Mouse (Mus musculus) heart, adult 8-10 months (tissue): ENCODE data around the gene Cpne6. TPM values are rescaled to one million over a fixed set of nuclear protein-coding genes. Genes with fewer than 3 reads are reported as not detected.

Experiments used
- DNase-seq: peaks from one replicate; pipeline ENCODE4 v3.0.0; 2022; ENCODE audit warnings: low spot score
- total RNA-seq, 4 experiments: library from RNA; stranded (reverse); gene quantifications; 2 replicates each; pipeline ENCODE4 v1.2.4; 2022

Cpne6 gene
- total RNA-seq, 4 experiments from 2014 or later, result 0.12 TPM; not detected in 3

DNA sequence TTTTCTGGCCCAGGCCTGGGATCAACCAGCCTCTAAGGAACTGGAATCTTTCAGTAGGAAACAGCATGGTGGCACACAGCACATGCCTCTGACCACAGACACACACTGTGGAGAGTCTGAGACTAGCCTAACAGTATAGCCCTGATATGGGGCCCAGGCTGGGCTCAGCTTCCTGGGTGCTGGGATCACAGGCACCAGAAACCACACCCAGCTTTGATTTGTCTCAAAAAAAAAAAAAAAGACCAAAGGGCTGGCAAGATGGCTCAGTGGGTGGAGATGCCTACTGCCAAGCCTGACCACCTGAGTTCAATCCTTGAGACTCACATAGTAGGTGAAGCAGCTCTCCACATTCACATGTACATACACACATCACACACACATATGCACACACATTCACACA lies 44.4 kb downstream of the Cpne6 start:
- no peak for DNase-seq

GRCm38 (mm10) chr14:55555788-55556187 lies 45.5 kb downstream of the Cpne6 start:
- no peak for DNase-seq

DNA sequence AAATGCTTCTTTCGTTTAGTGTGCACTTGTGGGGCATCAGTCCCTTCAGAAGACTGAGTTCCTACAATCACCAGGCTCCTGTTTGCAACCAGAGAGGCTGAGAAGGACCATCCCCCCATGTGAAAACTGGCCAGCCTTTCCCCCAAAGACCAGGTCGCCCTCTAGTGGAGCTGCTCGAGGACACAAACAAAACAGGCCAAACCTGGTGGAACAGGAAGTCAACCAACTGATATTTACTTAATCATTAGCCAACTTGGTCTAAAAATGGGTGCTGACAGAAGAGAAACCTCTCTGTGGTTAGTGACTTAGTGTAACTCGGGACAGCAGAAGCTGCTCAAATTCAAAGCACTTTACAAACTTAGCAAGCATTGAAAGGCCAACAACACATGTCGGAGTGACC lies 46.8 kb downstream of the Cpne6 start:
- DNase-seq, result peak; percentile 80

- DNase-seq, result no peak
These were observed 47.3 kb downstream of the Cpne6 start for GRCm38 (mm10) chr14:55557587-55557986.

DNA sequence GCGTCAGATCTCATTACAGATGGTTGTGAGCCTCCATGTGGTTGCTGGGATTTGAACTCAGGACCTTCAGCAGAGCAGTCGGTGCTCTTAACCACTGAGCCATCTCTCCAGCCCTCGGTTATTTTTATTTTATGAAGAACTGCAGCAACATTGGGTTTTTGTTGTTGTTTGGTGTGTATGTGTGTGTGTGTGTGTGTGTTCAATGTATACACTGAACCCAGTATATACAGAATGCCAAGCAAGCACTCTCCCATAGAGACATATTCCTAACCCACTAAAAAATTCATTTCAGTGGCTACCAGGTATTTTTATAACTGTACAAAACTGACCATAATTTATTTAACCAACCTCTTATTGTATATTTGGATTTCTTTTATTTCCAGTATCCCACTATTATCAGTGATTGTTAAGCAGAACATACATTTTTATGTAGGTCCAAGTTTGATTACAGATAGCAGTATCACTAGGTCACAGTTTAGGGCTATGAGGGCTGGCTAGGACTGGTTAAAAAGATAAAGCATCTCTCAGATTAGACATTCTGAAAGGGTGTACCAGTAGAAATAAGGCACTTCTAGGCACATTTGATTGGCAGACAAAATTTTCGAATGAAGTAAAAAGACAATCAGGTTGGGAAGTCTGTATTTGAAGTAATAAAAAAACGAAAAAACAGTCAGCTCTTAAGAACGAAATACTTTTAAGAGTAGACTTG lies 48.6 kb downstream of the Cpne6 start:
- DNase-seq, result no peak

GRCm38 (mm10) chr14:55559799-55560201 lies 49.6 kb downstream of the Cpne6 start, which contains the start of gene Dcaf11:
Gene Dcaf11 (plus strand): TSS chr14:55560006.
- DNase-seq, result peak; percentile 90

- peak; percentile 98 for DNase-seq
These were observed 50.2 kb downstream of the Cpne6 start, which contains the start of gene A730061H03Rik for GRCm38 (mm10) chr14:55560202-55561073. Gene A730061H03Rik (minus strand): TSS chr14:55560406.

DNA sequence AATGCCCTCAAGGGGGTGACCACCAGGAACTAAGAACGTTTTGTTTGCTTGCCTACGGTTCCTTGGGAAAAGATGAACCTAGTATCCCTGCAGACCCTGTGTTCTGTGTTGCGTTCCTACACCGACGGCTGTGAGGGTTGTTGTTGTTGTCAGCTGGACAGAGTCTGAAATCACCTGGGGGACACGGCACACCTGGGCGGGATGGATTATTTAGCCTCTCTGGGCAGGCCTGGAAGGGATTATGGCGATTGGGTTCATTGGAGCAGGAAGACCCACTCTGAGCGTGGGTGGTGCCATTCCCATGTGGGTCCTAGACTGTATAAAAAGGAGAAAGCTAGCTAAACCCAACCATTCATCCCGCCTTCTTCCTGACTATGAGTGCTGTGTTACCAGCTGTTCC lies 51.6 kb downstream of the Cpne6 start:
- DNase-seq, result no peak

GRCm38 (mm10) chr14:55563249-55563648 lies 53.0 kb downstream of the Cpne6 start:
- no peak for DNase-seq

- DNase-seq, result no peak
These were observed 55.5 kb downstream of the Cpne6 start for GRCm38 (mm10) chr14:55565748-55566147.

Other genes starting within 250 kb of the Cpne6 start
- gene Dhrs4, start 31.7 kb upstream of the Cpne6 start, total RNA-seq, result 100 to 1,000 TPM; 132 to 160 (median 146) TPM
- gene Carmil3, start 19.8 kb upstream of the Cpne6 start, total RNA-seq, result 1 to 10 TPM; 2.4 to 3.6 (median 2.4) TPM
- not detected for gene Nrl, start 14.5 kb downstream of the Cpne6 start, total RNA-seq
- 10 to 100 TPM in 2 of 4 experiments, 1 to 10 TPM in 2; 6.6 to 12.5 (median 9.3) TPM for gene Pck2, start 29.8 kb downstream of the Cpne6 start, total RNA-seq
- gene Dcaf11, start 49.6 kb downstream of the Cpne6 start, total RNA-seq, result 100 to 1,000 TPM; 161 to 180 (median 166) TPM
- not detected for gene A730061H03Rik, start 50.0 kb downstream of the Cpne6 start, total RNA-seq
- gene Fitm1, start 65.2 kb downstream of the Cpne6 start, total RNA-seq, result 100 to 1,000 TPM; 165 to 203 (median 175) TPM
- gene Psme1, start 67.7 kb downstream of the Cpne6 start, total RNA-seq, result 100 to 1,000 TPM; 273 to 297 (median 284) TPM
- gene Emc9, start 74.9 kb downstream of the Cpne6 start, total RNA-seq, result 10 to 100 TPM; 65.0 to 75.0 (median 68.2) TPM
- gene Psme2, start 80.7 kb downstream of the Cpne6 start, total RNA-seq, result 100 to 1,000 TPM in 3 of 4 experiments, 10 to 100 TPM in 1; 92.6 to 112 (median 108) TPM
- gene Rnf31, start 81.3 kb downstream of the Cpne6 start, total RNA-seq, result 10 to 100 TPM; 23.9 to 29.1 (median 26.9) TPM
- gene Irf9, start 93.1 kb downstream of the Cpne6 start, total RNA-seq, result 1 to 10 TPM; 7.2 to 8.9 (median 8.4) TPM
- gene Rec8, start 107.6 kb downstream of the Cpne6 start, total RNA-seq, result 1 to 10 TPM in 1 of 4 experiments, under 1 TPM in 3; 0.53 to 1.4 (median 0.67) TPM
- 10 to 100 TPM; 58.2 to 75.2 (median 71.6) TPM for gene Ipo4, start 125.5 kb downstream of the Cpne6 start, total RNA-seq
- gene Gm49378, start 127.5 kb downstream of the Cpne6 start, total RNA-seq, result 1 to 10 TPM; 1.6 to 3.3 (median 2.6) TPM
- 10 to 100 TPM; 38.9 to 44.2 (median 40.8) TPM for gene Tm9sf1, start 133.4 kb downstream of the Cpne6 start, total RNA-seq
- gene Tssk4, start 139.7 kb downstream of the Cpne6 start, total RNA-seq, result under 1 TPM; 0.44 to 0.88 (median 0.52) TPM
- 10 to 100 TPM; 46.2 to 64.1 (median 52.7) TPM for gene Mdp1, start 150.1 kb downstream of the Cpne6 start, total RNA-seq
- 10 to 100 TPM in 1 of 4 experiments, 1 to 10 TPM in 3; 7.8 to 11.2 (median 8.9) TPM for gene Gmpr2, start 161.5 kb downstream of the Cpne6 start, total RNA-seq
- gene Nedd8, start 161.7 kb downstream of the Cpne6 start, total RNA-seq, result 100 to 1,000 TPM; 245 to 279 (median 255) TPM
- 10 to 100 TPM; 11.1 to 15.2 (median 13.3) TPM for gene Tinf2, start 171.4 kb downstream of the Cpne6 start, total RNA-seq
- gene Tgm1, start 203.5 kb downstream of the Cpne6 start, total RNA-seq, result under 1 TPM; 0.16 to 0.43 (median 0.27) TPM
- gene Rabggta, start 211.8 kb downstream of the Cpne6 start, total RNA-seq, result 10 to 100 TPM; 13.3 to 14.6 (median 14.5) TPM
- 10 to 100 TPM; 38.3 to 46.8 (median 43.2) TPM for gene Dhrs1, start 235.2 kb downstream of the Cpne6 start, total RNA-seq
- gene Nop9, start 235.2 kb downstream of the Cpne6 start, total RNA-seq, result 10 to 100 TPM in 3 of 4 experiments, 1 to 10 TPM in 1; 9.6 to 13.2 (median 11.0) TPM
- 1 to 10 TPM in 3 of 4 experiments, under 1 TPM in 1; 0.95 to 1.9 (median 1.4) TPM for gene Cideb, start 248.0 kb downstream of the Cpne6 start, total RNA-seq